Mouse (Mus musculus) heart, postnatal 14 days (tissue): Measurements from ENCODE around the gene Gadd45gip1. TPM values are rescaled to one million over a fixed set of nuclear protein-coding genes. Genes with fewer than 3 reads are reported as not detected.

Experiments used
- DNase-seq, 2 experiments: peaks; one replicate each; pipeline ENCODE4 v3.0.0; 2021 to 2022
- intact Hi-C: fragments of 180-260 bp; cut with DNase I; formaldehyde crosslinking; loops from one replicate; pipeline ENCODE4 v1.15.1; 2025
- total RNA-seq, 2 experiments: library from RNA; stranded (reverse); gene quantifications; 2 replicates each; pipeline ENCODE4 v1.2.3; 2021

Gadd45gip1 gene
- total RNA-seq, 2 experiments from 2014 or later, result 23.0 to 25.0 TPM

DNA sequence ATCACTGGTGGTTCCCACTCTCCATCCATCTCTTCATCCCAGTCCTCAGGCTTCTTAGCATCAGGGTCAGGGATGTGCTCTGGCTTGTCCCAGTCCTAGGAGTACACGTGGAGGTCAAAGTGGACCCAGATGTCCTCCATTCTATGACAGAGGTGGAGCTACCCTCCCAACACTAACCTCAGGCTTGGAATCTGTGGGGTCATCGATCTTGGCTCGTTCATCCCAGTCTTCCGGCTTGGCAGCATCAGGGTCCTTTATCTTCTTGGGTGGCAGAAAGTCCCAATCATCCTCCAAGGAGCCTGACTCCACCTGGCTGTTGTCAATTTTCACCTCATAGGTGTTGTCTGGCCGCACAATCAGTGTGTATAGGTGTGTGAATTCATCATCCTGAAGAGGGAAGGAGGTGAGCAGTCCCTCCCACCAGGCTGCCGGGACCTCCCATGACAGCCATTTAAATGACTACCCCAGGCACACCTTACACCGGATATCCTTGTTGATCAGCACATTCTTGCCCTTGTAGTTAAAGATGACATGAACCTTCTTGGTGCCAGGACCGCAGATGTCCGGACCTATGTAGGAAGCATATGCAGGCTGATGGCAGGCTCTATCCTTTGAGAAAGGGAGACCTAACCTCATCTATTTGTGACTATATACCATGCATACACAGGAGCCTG, 13.2 kb downstream of the Gadd45gip1 start:
- intact Hi-C loops, result no loop called here
- DNase-seq, result no peak

DNA sequence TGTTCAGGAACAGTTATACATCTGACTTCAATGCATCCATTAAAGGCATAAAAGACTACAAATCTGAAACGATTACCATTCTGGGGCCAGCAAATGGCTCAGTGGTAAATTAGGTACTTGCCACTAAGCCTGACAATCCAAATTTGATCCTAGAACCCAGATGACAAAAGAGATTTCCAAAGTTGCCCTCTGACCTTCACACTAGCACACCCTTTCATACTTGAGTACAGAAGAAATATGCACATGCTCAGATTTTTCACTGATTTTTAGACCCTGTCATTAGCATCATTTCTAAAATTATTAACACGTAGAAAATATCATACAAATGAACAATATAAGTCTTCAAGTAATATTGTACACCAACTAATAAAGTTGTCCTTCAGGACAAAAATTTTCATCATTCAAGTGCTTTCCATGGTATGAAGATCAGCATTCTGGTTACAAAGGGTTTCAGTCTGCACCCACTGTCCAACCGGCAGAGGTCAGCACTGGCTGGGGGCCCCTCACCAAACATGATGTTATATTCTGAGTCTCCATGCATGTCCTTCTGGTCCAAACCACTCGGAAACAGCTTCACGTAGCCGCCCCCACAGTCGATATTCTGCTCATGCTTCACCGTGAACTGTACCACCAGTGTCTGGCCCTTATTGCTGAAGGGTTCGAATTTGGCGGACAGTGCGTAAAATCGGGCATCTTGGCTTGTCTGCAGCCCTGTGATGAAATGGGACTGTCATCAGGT, 14.2 kb downstream of the Gadd45gip1 start:
- intact Hi-C loops, result loop anchor here (2.0 kb wide), 1 partner anchor 57 kb away; no protein-coding TSS in a partner anchor
- peak; percentile 32 to 54 for DNase-seq

- DNase-seq, result no peak
- intact Hi-C loops, result loop anchor here (2.0 kb wide), 1 partner anchor 57 kb away; no protein-coding TSS in a partner anchor
Observed at GRCm38 (mm10) chr8:84846094-84846721, 14.9 kb downstream of the Gadd45gip1 start.

DNA sequence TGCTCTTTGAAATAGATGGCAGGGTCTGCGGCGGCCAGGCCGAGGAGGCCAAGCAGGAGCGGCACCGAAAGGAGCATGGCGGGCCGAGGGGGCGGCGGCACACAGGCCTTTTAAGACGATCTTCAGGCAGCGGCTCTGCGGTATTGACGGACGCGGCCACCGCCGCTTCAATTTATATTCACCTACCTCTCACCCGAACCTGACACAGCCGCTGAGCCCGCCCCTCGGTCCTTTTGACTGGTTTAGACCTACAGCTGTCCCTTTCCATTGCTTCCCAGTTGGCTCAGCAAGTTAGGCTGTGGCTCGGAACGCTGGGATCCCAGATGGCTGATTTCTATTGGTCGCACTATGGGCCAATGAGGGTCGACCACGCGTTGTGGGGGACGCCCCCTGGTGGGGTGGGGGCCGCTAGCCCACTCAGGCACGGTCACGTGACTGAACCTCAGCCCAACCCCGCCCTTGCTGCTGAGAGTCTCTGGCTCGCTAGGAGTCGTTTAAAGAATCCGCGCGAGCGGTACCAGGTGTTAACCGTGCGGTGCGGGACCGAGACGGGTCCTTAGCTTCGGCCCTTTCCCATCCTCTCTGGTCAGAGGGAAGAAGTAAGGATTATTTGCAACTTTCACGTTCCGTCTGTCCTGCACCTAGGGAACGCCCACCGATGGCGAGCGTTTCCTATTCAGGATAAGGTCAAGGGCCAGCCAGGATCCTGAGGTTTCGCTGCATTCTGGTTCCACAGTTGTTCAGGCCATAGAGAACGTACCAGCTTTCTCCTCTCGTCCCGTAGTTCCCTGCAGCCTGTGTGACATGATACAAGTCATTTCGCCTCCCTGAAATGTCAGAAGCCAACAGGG, 15.6 kb downstream of the Gadd45gip1 start, which contains the start of gene Calr:
Gene Calr, minus strand, starts transcription at position 213 of the 851 bp plus-strand sequence.
- peak; percentile 99 for DNase-seq
- intact Hi-C loops, result loop anchor here (2.0 kb wide), 1 partner anchor 56 kb away; no protein-coding TSS in a partner anchor

DNA sequence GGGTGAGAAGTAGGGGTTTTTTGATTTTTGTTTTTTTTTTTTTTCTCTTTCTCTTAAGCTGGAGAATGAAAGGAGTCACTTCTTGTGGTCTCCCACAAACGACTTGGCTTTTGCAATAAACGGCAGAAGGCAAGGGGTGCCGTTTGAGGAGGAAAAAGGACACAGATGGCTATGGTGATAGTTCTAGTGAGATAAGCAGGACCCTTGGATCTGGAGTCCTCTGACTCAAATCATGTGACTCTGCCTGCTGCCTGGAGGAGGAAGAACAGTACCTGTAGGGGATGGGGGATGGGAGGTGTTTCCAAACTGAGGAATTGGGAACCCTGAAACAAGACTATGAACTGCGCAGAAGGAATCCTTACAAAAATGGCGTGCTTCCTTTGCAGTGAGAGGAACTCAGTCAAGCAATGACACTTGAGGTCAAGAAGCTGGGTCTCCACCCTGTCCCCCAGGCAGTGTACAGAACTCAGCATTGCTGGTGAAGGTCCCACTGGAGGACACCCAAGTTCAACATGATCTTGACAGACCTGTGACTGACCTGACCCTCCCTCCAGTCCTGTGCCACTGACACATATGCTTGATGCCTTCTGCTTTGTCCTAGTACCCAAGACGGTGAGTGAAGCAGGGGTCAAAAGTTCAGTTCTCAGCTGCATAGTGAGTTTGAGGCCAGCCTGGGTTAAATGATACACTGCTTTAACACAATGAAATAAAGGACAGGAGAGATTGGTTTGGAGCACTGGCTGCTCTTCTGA, 16.5 kb downstream of the Gadd45gip1 start:
- intact Hi-C loops, result loop anchor here (2.0 kb wide), 1 partner anchor 55 kb away; no protein-coding TSS in a partner anchor
- no peak for DNase-seq

DNA sequence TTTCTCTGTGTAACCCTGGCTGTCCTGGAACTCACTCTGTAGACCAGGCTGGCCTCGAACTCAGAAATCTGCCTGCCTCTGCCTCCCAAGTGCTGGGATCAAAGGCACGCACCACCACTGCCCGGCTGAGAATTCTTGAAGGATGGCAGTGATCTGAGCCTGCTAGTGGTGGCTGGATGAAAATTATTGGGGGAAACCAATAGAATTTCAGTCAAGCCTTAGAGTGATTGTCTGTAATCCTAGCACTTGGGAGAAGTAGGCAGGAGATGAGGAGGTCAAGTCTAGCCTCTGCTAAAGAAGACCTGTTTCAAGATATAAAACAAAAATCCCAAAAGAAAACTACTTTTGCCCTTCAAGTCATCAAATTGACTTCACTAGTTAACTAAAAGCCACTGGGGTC, 25.1 kb downstream of the Gadd45gip1 start:
- DNase-seq, result no peak
- intact Hi-C loops, result no loop called here

DNA sequence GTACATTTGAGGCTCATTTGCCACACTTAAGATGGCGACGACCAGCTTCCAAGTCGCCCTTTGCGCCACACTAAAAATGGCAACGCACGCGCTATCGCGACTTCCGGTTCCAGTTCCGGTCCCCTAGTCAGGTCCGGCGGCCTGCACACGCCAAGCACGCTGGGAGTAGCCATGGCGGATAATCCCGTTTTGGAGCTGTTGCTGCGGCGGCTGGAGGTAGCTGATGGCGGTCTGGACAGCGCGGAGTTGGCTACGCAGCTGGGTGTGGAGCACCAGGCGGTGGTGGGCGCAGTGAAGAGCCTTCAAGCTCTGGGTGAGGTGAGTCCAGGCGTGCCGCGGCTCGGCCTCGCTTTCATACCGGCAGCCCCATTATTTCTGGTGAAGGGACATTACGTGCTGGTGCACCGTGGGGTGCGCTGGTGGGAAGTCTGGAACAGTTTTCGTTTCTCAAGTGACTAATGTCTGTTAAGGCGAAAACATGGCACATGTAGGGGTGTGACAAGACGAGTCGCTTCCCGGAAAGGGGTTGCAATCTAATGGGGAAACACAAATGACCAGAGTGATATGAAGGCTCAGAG, 25.6 kb downstream of the Gadd45gip1 start, which contains the start of gene Farsa:
Gene Farsa, plus strand, starts transcription at position 126 of the 578 bp plus-strand sequence.
- DNase-seq, result peak; percentile 92 to 94
- intact Hi-C loops, result no loop called here

DNA sequence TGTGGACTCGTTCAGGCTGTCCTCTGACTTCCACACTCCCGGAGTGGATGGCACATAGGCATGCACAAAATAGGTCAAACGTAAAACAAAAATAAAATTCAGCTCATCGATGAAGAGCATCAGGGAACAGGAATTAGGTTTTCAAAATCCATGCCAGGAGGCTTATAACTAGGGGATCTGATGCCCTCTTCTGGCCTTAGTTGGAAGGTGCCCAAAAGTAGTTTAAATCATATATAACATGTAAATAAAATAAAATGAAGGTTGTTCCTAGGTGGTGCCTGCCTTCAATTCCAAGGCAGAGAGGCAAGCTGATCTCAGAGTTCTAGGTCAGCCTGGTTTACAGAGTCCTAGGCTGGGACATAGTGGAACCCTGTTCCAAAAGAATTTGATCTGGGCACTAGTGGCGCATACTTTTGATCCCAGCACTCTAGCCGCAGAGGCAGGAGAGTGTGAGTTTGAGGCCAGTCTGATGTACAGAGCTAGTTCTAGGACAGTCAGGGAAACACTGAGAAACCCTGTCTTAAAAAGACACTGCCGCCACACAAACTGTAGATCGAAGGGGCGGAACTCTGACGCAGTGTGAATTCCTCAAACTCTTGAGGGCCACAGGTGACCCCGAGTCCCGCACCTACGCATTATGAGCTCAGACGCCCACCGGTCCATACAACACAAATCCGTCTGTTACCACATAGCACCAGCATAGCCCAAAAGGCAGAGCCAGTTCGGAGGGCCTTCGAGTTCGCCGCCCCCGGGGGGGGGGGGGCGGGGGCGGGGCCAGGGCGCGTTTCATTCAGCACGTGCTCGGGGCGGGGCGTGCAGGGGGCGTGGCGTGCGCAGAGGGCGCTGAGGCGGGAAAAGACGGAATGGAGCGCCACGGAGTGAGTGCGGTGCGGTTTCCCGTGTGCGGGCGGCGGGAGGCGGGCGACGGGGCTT, 40.3 kb downstream of the Gadd45gip1 start, which contains the start of gene Syce2:
Gene Syce2, plus strand, starts transcription at position 736 of the 933 bp plus-strand sequence.
- intact Hi-C loops, result no loop called here
- peak; percentile 78 to 86 for DNase-seq

GRCm38 (mm10) chr8:84872309-84872965, 41.1 kb downstream of the Gadd45gip1 start:
- DNase-seq, result peak; percentile 26 to 30
- intact Hi-C loops, result no loop called here

GRCm38 (mm10) chr8:84873016-84873415, 41.7 kb downstream of the Gadd45gip1 start:
- DNase-seq, result no peak
- intact Hi-C loops, result no loop called here

- DNase-seq, result no peak
- intact Hi-C loops, result no loop called here
Observed at GRCm38 (mm10) chr8:84874339-84874738, 43.0 kb downstream of the Gadd45gip1 start.

DNA sequence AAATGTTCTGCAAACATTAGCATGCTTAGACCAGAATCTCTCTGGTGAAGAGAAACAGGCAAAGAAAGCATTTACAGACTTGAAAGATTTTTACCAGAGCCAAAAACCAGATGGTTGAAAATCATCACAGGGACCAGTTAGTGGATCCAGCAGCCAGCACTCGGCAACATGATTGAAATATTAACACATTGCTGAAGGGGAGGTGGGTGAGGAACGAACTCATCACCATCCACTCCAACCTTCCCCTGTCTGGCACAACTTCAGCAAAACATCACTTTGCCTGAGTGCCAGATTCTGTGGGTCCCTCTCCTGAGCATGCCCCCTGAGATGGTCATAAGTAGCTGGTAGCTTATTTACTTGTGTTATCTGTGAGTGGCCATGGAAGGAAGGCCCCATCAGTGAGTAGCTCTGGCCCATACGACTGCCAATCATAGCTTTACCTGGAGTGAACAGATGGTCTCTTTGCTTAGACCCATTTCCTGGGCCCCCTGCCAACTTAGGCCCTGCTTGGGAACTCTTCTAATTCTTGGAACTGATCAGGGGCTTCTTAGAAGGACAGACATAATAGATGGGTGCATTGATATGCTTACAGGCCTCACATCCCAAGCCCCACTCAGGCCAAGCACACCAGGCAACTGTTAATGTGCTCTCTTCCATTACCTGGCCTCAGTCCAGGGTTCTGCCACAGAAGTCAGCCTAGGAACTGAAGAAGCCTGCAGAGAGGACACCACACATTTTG, 46.1 kb downstream of the Gadd45gip1 start:
- intact Hi-C loops, result no loop called here
- no peak for DNase-seq

DNA sequence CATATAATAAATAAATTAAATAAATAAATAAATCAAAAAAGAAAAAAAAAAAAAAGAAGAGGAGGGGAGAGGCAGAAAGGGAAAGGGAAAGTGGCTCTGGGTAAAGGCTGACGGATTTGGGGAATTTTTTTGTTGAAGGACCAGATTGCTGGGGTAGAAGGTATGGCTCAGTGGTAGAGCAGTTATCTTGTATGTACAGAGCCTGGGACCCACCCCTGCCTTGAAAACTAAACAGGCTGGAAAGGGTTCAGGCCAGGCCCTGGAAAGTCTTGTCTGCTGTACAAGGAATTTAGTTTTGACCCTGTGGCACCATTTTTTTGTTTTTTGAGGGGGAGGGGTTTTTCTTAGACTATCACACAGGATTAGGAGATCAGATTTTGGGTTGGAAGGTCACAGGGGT, 47.6 kb downstream of the Gadd45gip1 start:
- no peak for DNase-seq
- intact Hi-C loops, result no loop called here

- DNase-seq, result no peak
- intact Hi-C loops, result no loop called here
Observed at GRCm38 (mm10) chr8:84884728-84885127, 53.4 kb downstream of the Gadd45gip1 start.
